Mouse (Mus musculus) spleen, postnatal 10 days (tissue): ENCODE measurements at regions not wholly inside any gene's neighbourhood (a gene's known extent, or its start where the extent isn't known, plus 50 kb on each side); places are given as distances from the start of the nearest gene placed in this dataset.

Source experiments
- DNase-seq, 2 experiments: peaks; one replicate each; pipeline ENCODE4 v3.0.0; 2021 to 2022; ENCODE audit warnings: low spot score in 2 of 2

GRCm38 (mm10) chr10:18907276-18907960 is 62.6 kb downstream of the Perp start:
- no peak for DNase-seq

GRCm38 (mm10) chr10:18909307-18909706 is 64.5 kb downstream of the Perp start:
- DNase-seq = no peak

GRCm38 (mm10) chr10:18910898-18911297 is 66.1 kb downstream of the Perp start:
- peak in 1 of 2 experiments; percentile 47 for DNase-seq

GRCm38 (mm10) chr10:18917120-18917616 is 72.3 kb downstream of the Perp start:
- DNase-seq = peak in 1 of 2 experiments; percentile 35

GRCm38 (mm10) chr10:18923088-18923821 is 78.4 kb downstream of the Perp start:
- no peak for DNase-seq

GRCm38 (mm10) chr10:18927811-18928210 is 83.0 kb downstream of the Perp start:
- DNase-seq = no peak

- DNase-seq = no peak
Measured at GRCm38 (mm10) chr10:18931344-18931743, 84.1 kb downstream of the Tnfaip3 start.

- no peak for DNase-seq
Measured at GRCm38 (mm10) chr10:18941447-18941846, 74.0 kb downstream of the Tnfaip3 start.

- DNase-seq = no peak
Measured at GRCm38 (mm10) chr10:18941908-18942307, 73.5 kb downstream of the Tnfaip3 start.

- DNase-seq = no peak
Measured at GRCm38 (mm10) chr10:18943296-18944075, 72.0 kb downstream of the Tnfaip3 start.

- DNase-seq = no peak
Measured at GRCm38 (mm10) chr10:18946727-18947126, 68.7 kb downstream of the Tnfaip3 start.
